Mouse (Mus musculus): ENCODE results near the gene B3galt6. TPM values are rescaled to one million over a fixed set of nuclear protein-coding genes. Genes with fewer than 3 reads are reported as not detected.

Gene B3galt6
- 16.2 and 18.4 TPM in 2 replicates for polyA plus RNA-seq (2015; fragmentation: Nextera tagmentation; extraction: Ambion mirVana)

DNA sequence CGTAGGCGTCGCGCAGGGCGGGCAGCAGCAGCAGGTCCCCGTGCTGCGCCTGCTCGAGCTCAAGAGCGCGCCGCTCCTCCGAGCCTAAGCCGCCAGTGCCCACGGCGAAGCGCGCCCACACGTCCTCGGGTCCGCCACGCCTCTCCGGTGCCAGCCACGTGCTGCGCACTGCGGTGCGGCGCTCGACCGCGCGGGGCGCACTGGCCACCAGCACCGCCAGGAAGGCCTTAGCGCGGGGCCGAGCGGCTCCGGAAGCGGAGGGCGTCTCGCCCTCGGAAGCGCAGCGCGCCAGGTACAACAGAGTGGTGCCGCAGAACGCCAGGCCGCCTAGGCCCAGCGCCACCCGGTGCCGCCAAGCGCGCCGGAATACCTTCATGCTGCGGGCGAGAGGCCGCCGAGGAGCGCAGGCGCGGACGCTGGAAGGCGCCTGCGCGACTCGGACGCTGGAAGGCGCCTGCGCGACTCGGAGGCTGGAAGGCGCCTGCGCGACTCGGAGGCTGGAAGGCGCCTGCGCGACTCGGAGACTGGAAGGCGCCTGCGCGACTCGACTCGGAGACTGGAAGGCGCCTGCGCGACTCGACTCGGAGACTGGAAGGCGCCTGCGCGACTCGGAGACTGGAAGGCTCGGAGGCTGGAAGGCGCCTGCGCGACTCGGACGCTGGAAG is at the start of gene B3galt6, which contains the start of gene Sdf4:
B3galt6 (minus strand) TSS at position 409 of the 665 bp plus-strand sequence.
Sdf4 (plus strand) TSS at position 632 of the 665 bp plus-strand sequence.
- H3K27ac ChIP-seq = peak within 1 kb of the TSS; percentile 97
- peak within 1 kb of the TSS; percentile 90 for H3K4me3 ChIP-seq
- H3K4me1 ChIP-seq = peaks cover 24% of the 10 kb centered on the region
- WGBS = 1% methylated on average over 99 of the region's 99 CpGs
- ATAC-seq (ENCODE audit: insufficient number of reproducible peaks, insufficient read depth, low FRiP score, low TSS enrichment, low read depth) = peak; percentile 85
- no peaks in the 10 kb centered on the region for H3K27me3 ChIP-seq
- H3K4me2 ChIP-seq = peak within 1 kb of the TSS; percentile 98
- H3K36me3 ChIP-seq = peaks cover 28% of the 10 kb centered on the region
- peak within 1 kb of the TSS; percentile 91 for H3K9ac ChIP-seq
- H3K9me3 ChIP-seq = no peaks in the 10 kb centered on the region

DNA sequence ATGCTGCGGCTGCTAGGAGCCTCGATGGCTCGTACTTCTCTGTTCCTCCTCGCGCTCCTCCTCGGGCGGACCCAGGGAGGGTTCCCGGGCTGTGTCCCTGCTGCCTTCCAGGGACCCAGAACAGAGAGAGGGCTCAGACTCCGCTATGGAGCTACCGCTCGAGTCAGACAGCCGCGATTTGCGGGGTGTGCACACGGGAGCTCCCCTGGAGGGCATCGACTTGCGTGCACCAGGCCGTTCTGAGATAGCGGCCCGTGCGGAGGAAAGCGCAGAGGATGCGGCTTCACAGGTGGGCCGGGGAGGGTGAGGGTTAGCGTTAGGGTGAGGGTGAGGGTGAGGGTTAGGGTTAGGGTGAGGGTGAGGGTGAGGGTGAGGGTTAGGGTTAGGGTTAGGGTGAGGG is 42.5 kb upstream of the B3galt6 start:
- 10% methylated on average over 25 of the region's 25 CpGs for WGBS
- H3K4me2 ChIP-seq = peak overlapping the region; percentile 51
- peaks cover 28% of the 10 kb centered on the region for H3K4me1 ChIP-seq
- ATAC-seq (ENCODE audit: insufficient number of reproducible peaks, insufficient read depth, low FRiP score, low TSS enrichment, low read depth) = no peak
- H3K27ac ChIP-seq = no peak overlapping the region
- no peaks in the 10 kb centered on the region for H3K9me3 ChIP-seq
- H3K36me3 ChIP-seq = no peaks in the 10 kb centered on the region
- peak overlapping the region; percentile 15 for H3K4me3 ChIP-seq
- peaks cover 30% of the 10 kb centered on the region for H3K27me3 ChIP-seq
- H3K9ac ChIP-seq = peak overlapping the region; percentile 38; the same call in 1 of the 2 replicates

DNA sequence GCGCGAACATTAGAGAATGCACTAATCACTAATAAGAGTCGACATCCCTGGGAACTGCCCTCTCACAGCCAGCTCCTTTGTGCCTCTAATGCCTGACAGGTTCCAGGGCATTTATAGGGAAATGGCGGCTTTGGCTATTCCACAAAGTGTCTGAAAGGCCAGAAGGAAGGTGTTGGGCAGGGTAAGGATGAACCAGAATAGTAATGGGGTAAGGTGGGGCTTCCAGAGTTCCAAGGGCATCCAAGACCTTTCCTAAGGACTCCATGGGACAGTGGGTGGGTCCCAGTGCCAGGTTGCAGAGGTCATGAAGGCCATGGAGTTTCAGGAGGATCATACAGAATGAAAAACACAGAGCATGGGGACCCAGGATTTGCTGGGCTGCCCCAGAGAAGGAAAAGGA is 41.9 kb upstream of the B3galt6 start:
- Histone ChIP-seq H3K4me3 (no peak overlapping the region), H3K4me2 (no peak overlapping the region; the same call in 1 of the 2 replicates), H3K4me1 (peaks cover 28% of the 10 kb centered on the region), H3K9me3 (no peaks in the 10 kb centered on the region), H3K27ac (no peak overlapping the region), H3K27me3 (peaks cover 30% of the 10 kb centered on the region), H3K9ac (0 out of 2 replicates have a peak overlapping the region, but pooled peaks have one; percentile 38), H3K36me3 (peaks cover 3% of the 10 kb centered on the region; the same call in 1 of the 2 replicates)
- 61% methylated on average over 4 of the region's 4 CpGs for WGBS
- ATAC-seq (ENCODE audit: insufficient number of reproducible peaks, insufficient read depth, low FRiP score, low TSS enrichment, low read depth) = no peak

DNA sequence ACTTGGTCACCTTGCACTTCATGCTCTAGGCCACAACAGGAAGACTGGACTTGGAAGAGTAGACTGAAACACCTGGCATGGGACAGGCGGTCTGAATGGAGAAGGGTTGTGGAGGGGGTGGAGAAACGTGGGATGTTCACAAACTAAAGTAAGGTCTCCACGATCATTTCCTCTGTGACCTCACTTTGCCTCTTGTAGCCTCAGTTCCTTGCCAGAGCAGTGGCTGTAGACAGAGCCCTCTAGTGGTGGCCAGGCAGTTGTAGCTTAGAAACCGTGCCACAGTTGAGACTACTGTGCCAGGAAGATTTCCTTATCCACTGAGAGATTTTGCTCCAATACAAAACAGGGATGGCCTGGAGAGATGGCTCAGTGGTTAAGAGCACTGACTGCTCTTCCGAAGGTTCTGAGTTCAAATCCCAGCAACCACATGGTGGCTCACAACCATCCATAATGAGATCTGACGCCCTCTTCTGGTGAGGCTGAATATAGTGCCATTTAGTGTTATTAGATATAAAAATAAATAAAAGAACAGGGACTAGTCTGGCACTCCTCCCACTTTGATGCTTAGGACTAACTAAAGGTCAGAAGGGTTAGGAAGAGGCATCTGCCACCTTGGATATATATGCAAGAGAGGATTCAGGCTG is 41.1 kb upstream of the B3galt6 start:
- Histone ChIP-seq H3K4me3 (no peak overlapping the region), H3K9me3 (no peaks in the 10 kb centered on the region), H3K36me3 (peaks cover 6% of the 10 kb centered on the region), H3K9ac (no peak overlapping the region), H3K27ac (no peak overlapping the region), H3K4me1 (peaks cover 28% of the 10 kb centered on the region), H3K27me3 (peaks cover 30% of the 10 kb centered on the region), H3K4me2 (no peak overlapping the region)
- ATAC-seq (ENCODE audit: insufficient number of reproducible peaks, insufficient read depth, low FRiP score, low TSS enrichment, low read depth) = no peak
- 43% methylated on average over 6 of the region's 6 CpGs for WGBS

DNA sequence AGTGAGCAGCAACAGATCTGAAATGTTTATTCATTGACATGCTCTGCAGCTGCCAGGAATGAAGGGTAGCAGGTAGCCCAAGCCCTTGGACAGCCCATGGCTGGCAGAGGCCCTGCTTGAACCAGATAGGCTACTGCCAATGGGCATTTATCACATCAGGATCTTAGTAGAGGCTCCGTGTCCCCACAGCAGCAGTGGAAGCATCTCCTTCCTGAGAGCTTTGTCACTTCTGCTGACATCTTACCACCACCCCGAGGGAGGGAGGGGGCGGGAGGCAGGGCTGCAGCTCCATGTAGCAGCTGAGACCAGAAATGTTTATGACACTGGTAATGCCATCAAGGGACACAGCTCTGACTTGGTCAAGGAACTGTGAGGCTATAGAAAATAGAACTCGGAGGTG is 40.4 kb upstream of the B3galt6 start:
- WGBS = 93% methylated on average over 4 of the region's 4 CpGs
- Histone ChIP-seq H3K9ac (peak overlapping the region; percentile 73; the same call in 1 of the 2 replicates), H3K36me3 (peaks cover 13% of the 10 kb centered on the region), H3K4me1 (peaks cover 28% of the 10 kb centered on the region), H3K4me2 (peak overlapping the region; percentile 73; the same call in 1 of the 2 replicates), H3K9me3 (no peaks in the 10 kb centered on the region), H3K27ac (peak overlapping the region; percentile 95), H3K4me3 (no peak overlapping the region), H3K27me3 (peaks cover 30% of the 10 kb centered on the region)
- ATAC-seq (ENCODE audit: insufficient number of reproducible peaks, insufficient read depth, low FRiP score, low TSS enrichment, low read depth) = no peak

DNA sequence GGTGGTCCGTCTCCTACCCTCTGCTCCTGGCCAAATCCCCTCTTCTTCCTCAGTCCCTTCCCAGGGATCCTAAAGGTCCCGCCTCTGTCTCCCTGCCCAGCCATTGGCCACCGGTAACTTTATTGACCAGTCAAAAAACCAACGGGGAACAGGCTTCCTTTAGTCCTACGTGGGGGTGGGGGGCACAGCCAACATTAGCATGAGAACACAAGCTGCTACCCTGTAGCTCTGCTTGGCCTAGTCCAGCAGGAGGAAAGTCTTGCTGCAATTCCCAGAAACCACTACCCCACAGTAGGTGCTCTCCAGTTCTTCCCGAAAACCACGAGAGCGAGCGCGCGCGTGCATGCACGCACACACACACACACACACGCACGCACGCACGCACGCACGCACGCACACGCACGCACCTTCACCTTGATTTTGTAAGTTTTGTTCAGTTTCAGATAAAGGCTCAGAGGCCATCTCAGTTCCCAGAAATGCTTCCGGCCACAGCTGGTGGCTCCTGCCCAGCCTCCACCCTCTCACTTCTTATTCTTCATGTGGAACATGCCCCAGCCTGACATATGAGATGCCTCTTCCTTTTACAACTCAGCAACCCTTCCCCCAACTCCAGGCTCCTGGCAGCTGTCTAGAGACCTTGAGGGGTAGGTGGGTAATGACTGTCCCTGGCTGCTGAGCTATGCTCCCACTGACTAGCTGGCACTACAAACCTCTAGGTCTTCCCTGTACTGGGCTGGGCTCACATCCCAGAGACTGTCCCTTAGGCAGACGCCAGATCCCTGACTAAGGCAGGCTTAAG is 39.3 kb upstream of the B3galt6 start:
- 2% methylated on average over 24 of the region's 24 CpGs for WGBS

DNA sequence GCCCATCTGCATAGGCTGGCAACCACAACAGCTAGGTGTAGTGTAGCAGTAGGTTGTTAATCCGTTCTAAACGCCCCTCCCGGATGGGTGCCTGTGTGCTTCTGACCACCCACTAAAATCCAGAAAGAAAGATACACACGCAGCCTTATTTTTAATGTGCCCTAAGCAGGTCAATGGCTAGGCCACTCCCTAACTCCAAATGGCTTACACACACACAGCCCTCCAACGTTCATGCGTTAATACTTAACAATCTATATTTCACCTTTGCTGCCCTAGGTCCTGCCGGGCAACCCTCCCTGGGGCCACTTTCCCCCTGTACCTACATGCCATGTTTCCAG is 38.8 kb upstream of the B3galt6 start:
- Histone ChIP-seq H3K4me2 (peak overlapping the region; percentile 73), H3K27ac (peak overlapping the region; percentile 95), H3K4me3 (peak overlapping the region; percentile 50), H3K36me3 (peaks cover 29% of the 10 kb centered on the region), H3K27me3 (peaks cover 25% of the 10 kb centered on the region), H3K4me1 (peaks cover 28% of the 10 kb centered on the region), H3K9me3 (no peaks in the 10 kb centered on the region), H3K9ac (peak overlapping the region; percentile 73)
- 0 out of 2 replicates have a peak, but pooled peaks have one; percentile 23 for ATAC-seq (ENCODE audit: insufficient number of reproducible peaks, insufficient read depth, low FRiP score, low TSS enrichment, low read depth)
- WGBS = 5% methylated on average over 7 of the region's 7 CpGs

More for the DNA sequence above, 39.3 kb upstream of the B3galt6 start:
- Histone ChIP-seq H3K4me1 (peaks cover 28% of the 10 kb centered on the region), H3K4me3 (peak overlapping the region; percentile 50), H3K27ac (peak overlapping the region; percentile 95), H3K9ac (peak overlapping the region; percentile 73), H3K36me3 (peaks cover 23% of the 10 kb centered on the region), H3K9me3 (no peaks in the 10 kb centered on the region), H3K27me3 (peaks cover 30% of the 10 kb centered on the region), H3K4me2 (peak overlapping the region; percentile 73)
- peak; percentile 76 for ATAC-seq (ENCODE audit: insufficient number of reproducible peaks, insufficient read depth, low FRiP score, low TSS enrichment, low read depth)

DNA sequence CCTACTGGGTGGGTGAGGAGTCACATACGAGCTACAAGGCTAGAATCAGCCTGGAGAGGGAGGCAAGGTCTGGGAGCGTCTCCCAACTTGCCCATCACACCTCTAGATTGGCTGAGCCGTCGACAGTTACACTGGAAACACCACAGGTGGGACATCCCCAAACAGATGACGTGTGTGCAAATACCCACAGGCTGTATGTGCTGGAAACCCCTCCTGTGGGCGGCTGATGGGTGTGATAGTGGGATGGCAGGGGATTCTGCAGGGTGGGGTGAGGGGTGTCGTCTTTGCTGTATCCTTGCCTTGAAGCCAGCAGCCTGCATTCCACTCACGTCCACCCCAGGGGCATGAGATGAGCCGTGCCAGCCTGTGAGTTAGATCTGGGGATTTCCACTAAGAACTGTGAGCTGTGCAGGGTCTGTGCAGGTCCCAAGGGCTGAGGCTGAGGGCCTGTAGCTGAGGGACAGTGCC is 38.2 kb upstream of the B3galt6 start:
- Histone ChIP-seq H3K27me3 (peaks cover 20% of the 10 kb centered on the region), H3K27ac (peak overlapping the region; percentile 95), H3K4me2 (peak overlapping the region; percentile 73), H3K4me1 (peaks cover 31% of the 10 kb centered on the region), H3K9ac (peak overlapping the region; percentile 73), H3K9me3 (no peaks in the 10 kb centered on the region), H3K4me3 (peak overlapping the region; percentile 50), H3K36me3 (peaks cover 30% of the 10 kb centered on the region)
- WGBS = 56% methylated on average over 9 of the region's 9 CpGs
- ATAC-seq (ENCODE audit: insufficient number of reproducible peaks, insufficient read depth, low FRiP score, low TSS enrichment, low read depth) = no peak

DNA sequence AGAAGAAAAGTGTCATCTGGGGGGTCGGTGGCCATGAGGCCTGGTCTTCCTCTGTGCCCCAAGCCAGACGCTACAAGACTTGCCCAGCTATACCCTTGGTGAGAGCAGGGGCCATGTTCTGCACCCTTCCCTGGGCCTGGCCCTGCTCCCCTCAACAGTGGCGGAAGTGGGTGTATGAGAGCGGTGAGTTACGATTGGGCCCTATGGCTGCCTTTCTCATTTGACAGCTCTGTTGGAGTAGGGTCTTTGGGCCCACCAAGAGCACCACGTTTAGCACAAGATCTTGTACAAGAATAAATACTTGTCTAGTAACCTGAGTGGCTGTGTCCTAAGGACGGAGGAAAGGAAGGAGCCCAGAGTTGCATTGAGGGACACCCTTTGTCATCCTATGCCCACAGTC is 36.1 kb upstream of the B3galt6 start:
- Histone ChIP-seq H3K4me3 (no peak overlapping the region), H3K4me1 (peaks cover 31% of the 10 kb centered on the region), H3K27me3 (no peaks in the 10 kb centered on the region), H3K9ac (no peak overlapping the region), H3K27ac (no peak overlapping the region), H3K36me3 (peaks cover 30% of the 10 kb centered on the region), H3K4me2 (no peak overlapping the region), H3K9me3 (no peaks in the 10 kb centered on the region)
- ATAC-seq (ENCODE audit: insufficient number of reproducible peaks, insufficient read depth, low FRiP score, low TSS enrichment, low read depth) = no peak
- 92% methylated on average over 7 of the region's 7 CpGs for WGBS

DNA sequence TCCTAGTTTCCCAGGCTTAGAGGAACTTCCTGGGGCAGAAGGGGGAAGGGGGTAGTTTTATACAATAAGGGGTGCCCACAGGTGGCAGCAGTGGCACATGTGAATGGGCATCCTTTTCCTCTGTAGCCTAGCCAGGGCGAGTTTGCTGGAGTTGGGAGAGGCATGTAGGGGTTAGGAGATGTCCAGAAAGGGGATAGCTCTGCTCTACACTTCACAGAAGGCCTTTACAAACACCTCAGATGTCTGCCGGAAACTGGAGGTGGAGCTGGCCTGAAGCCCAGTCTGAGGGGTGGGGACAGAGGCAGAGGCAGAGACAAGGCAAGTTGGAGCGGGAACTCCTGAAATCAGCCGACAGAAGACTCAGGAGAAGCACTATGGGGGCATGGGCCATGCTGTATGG is 33.6 kb upstream of the B3galt6 start, which contains the start of gene Tnfrsf18:
Tnfrsf18 (plus strand) TSS at position 152 of the 400 bp plus-strand sequence.
- no peaks in the 10 kb centered on the region for H3K27me3 ChIP-seq
- peaks cover 46% of the 10 kb centered on the region for H3K36me3 ChIP-seq
- H3K9ac ChIP-seq = peak within 1 kb of the TSS; percentile 41; the same call in 1 of the 2 replicates
- WGBS = 53% methylated on average over 4 of the region's 4 CpGs
- H3K4me1 ChIP-seq = peaks cover 13% of the 10 kb centered on the region
- no peak within 1 kb of the TSS for H3K4me3 ChIP-seq
- H3K4me2 ChIP-seq = no peak within 1 kb of the TSS
- H3K9me3 ChIP-seq = no peaks in the 10 kb centered on the region
- no peak within 1 kb of the TSS for H3K27ac ChIP-seq
- ATAC-seq (ENCODE audit: insufficient number of reproducible peaks, insufficient read depth, low FRiP score, low TSS enrichment, low read depth) = no peak

DNA sequence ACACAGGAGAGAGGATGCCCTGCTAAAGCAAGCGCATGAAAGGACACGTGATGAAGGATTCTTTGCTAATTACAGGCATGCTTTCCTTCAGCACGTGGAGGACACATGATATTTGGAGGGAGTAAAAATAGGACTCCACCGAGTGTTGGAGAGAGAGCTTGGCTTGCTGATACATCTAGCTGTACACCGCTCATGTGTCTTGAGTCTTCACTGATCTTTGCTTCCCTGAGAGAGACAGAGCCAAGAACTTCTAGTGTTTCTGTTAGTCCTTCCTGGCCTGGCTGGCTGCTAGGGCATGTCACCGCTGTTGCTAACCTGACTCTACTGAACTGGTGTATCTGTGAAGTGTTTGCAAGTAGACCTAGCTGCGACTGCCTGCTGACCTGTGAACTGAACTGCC is 31.7 kb upstream of the B3galt6 start:
- peaks cover 49% of the 10 kb centered on the region for H3K36me3 ChIP-seq
- 84% methylated on average over 7 of the region's 7 CpGs for whole genome bisulfite sequencing
- H3K4me2 ChIP-seq = no peak overlapping the region
- no peak for ATAC-seq (ENCODE audit: insufficient number of reproducible peaks, insufficient read depth, low FRiP score, low TSS enrichment, low read depth)
- peaks cover 3% of the 10 kb centered on the region; the same call in 1 of the 2 replicates for H3K4me1 ChIP-seq
- H3K9me3 ChIP-seq = no peaks in the 10 kb centered on the region
- H3K9ac ChIP-seq = no peak overlapping the region
- no peaks in the 10 kb centered on the region for H3K27me3 ChIP-seq
- H3K27ac ChIP-seq = no peak overlapping the region
- no peak overlapping the region for H3K4me3 ChIP-seq
